Mouse (Mus musculus) liver, adult 2 months (tissue): ENCODE results near the gene Usp6nl. TPM values are rescaled to one million over a fixed set of nuclear protein-coding genes. Genes with fewer than 3 reads are reported as not detected.
A peak's percentile ranks its signal among the peaks of the same experiment; 100 is the strongest.

ENCODE experiments used
- DNase-seq: peaks from one replicate; pipeline ENCODE4 v3.0.0-alpha.2; 2011; ENCODE audit warnings: low read depth, low spot score; ENCODE audit errors: extremely low read depth
- H3K27ac ChIP-seq: fragments of 200-500 bp; replicated peaks from 2 replicates; pipeline ENCODE4 v1.5.1; 2012; ENCODE audit warnings: low read depth, mild to moderate bottlenecking, control low read depth, inconsistent platforms, low read length; ENCODE audit not compliant: insufficient read depth
- H3K27me3 ChIP-seq: fragments of 200-500 bp; 2 replicates; pipeline ENCODE4 v1.6.1; 2012; ENCODE audit warnings: mild to moderate bottlenecking, moderate library complexity, low read length, inconsistent platforms; ENCODE audit not compliant: control insufficient read depth, insufficient read depth
- H3K36me3 ChIP-seq: fragments of 200-500 bp; 2 replicates; pipeline ENCODE4 v1.6.1; 2012; ENCODE audit warnings: low read length, inconsistent platforms; ENCODE audit not compliant: control insufficient read depth, insufficient read depth
- H3K4me1 ChIP-seq: fragments of 200-500 bp; 2 replicates; pipeline ENCODE4 v1.6.1; 2011; ENCODE audit warnings: low read length; ENCODE audit not compliant: control insufficient read depth, insufficient read depth
- H3K4me3 ChIP-seq: fragments of 200-500 bp; 2 replicates; pipeline ENCODE4 v1.5.1; 2011; ENCODE audit warnings: low read depth, mild to moderate bottlenecking, control low read depth, low read length, moderate library complexity; ENCODE audit not compliant: insufficient read depth
- H3K79me2 ChIP-seq: fragments of 200-500 bp; 2 replicates; pipeline ENCODE4 v1.6.1; 2012; ENCODE audit warnings: inconsistent platforms, mild to moderate bottlenecking, low read length, moderate library complexity; ENCODE audit not compliant: control insufficient read depth, insufficient read depth
- H3K9ac ChIP-seq: fragments of 200-500 bp; 2 replicates; pipeline ENCODE4 v1.6.1; 2012; ENCODE audit warnings: low read depth, mild to moderate bottlenecking, control low read depth, inconsistent platforms, low read length
- CTCF ChIP-seq: fragments of 200-500 bp; IDR thresholded peaks from 2 replicates; pipeline ENCODE4 v1.5.1; 2011; ENCODE audit warnings: low read depth, low read length, control low read depth
- POLR2A ChIP-seq: fragments of 200-500 bp; IDR thresholded peaks from 2 replicates; pipeline ENCODE4 v1.6.1; 2011; ENCODE audit warnings: low read length, control low read depth; ENCODE audit not compliant: insufficient read depth; ENCODE audit errors: extremely low read depth
- WGBS: fragments of 180-500 bp; shearing (Covaris S2); methylation state at CpG from one replicate; pipeline ENCODE4 v1.1.7; 2018; 5-methylcytosine and 5-hydroxymethylcytosine counted together
- polyA plus RNA-seq: library from polyadenylated mRNA; depleted of rRNA; stranded (reverse); fragments of >200 nt; gene quantifications from 2 replicates; pipeline ENCODE4 v1.2.3, GENCODE M21; 2012
- total RNA-seq: library from RNA; depleted of rRNA; stranded (reverse); fragments of >200 nt; gene quantifications from 2 replicates; pipeline ENCODE4 v1.2.3, GENCODE M21; 2014

Usp6nl gene
- total and polyA plus RNA-seq, 2 experiments, result 7.6 to 7.9 TPM

GRCm38 (mm10) chr2:6463772-6464661, 141.6 kb downstream of the Usp6nl start:
- Histone ChIP-seq H3K27me3 (no peaks in the 10 kb centered on the region), H3K4me3 (no peak overlapping the region), H3K36me3 (no peaks in the 10 kb centered on the region), H3K79me2 (no peaks in the 10 kb centered on the region), H3K9ac (no peak overlapping the region), H3K4me1 (no peaks in the 10 kb centered on the region), H3K27ac (peak overlapping the region; percentile 31; the same call in 1 of the 2 replicates)
- WGBS, result 75% methylated on average over 10 of the region's 10 CpGs
- no peak for DNase-seq
- TF ChIP-seq POLR2A (no peak), CTCF (no peak)

- H3K36me3 ChIP-seq, result no peaks in the 10 kb centered on the region
- TF ChIP-seq POLR2A (no peak), CTCF (no peak)
- H3K27me3 ChIP-seq, result no peaks in the 10 kb centered on the region
- H3K4me3 ChIP-seq, result no peak overlapping the region
- H3K79me2 ChIP-seq, result no peaks in the 10 kb centered on the region
- H3K9ac ChIP-seq, result no peak overlapping the region
- 64% methylated on average over 6 of the region's 6 CpGs for WGBS
- no peak for DNase-seq
- no peak overlapping the region for H3K27ac ChIP-seq
- no peaks in the 10 kb centered on the region for H3K4me1 ChIP-seq
Measured at GRCm38 (mm10) chr2:6466396-6466795, 143.9 kb downstream of the Usp6nl start.

DNA sequence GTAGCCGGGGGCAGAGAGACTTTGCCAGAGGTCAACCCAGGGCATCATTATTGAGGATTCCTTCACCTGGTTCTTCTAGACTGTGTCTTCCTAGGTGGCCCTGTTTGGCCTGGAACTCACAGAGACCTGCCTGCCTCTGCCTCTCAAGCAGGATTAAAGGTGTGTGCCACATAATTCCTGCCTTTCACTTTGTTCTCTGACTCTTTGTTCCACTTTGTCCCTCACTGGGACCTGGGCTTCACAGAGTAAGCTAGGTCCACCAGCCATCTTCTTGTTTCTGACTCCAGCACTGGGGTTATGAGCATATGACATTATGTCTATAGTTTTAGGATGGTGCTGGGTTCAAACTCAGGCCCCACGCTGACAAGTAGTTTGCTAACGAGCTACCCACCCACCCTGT, 144.9 kb downstream of the Usp6nl start:
- DNase-seq, result no peak
- WGBS, result 98% methylated on average over 3 of the region's 3 CpGs

GRCm38 (mm10) chr2:6469164-6469563, 146.7 kb downstream of the Usp6nl start:
- WGBS, result 14% methylated on average over 9 of the region's 9 CpGs
- H3K27ac ChIP-seq, result no peak overlapping the region
- H3K9ac ChIP-seq, result no peak overlapping the region
- H3K36me3 ChIP-seq, result no peaks in the 10 kb centered on the region
- DNase-seq, result peak; percentile 70
- H3K27me3 ChIP-seq, result no peaks in the 10 kb centered on the region
- H3K79me2 ChIP-seq, result no peaks in the 10 kb centered on the region
- no peak overlapping the region for H3K4me3 ChIP-seq
- no peaks in the 10 kb centered on the region for H3K4me1 ChIP-seq
- TF ChIP-seq CTCF (peak; percentile 79), POLR2A (no peak)

More for the DNA sequence above, 144.9 kb downstream of the Usp6nl start:
- no peak for TF ChIP-seq POLR2A
- TF ChIP-seq CTCF, result no peak
- no peaks in the 10 kb centered on the region for H3K27me3 ChIP-seq
- no peaks in the 10 kb centered on the region for H3K4me1 ChIP-seq
- H3K9ac ChIP-seq, result no peak overlapping the region
- no peak overlapping the region for H3K27ac ChIP-seq
- no peak overlapping the region for H3K4me3 ChIP-seq
- H3K36me3 ChIP-seq, result no peaks in the 10 kb centered on the region
- no peaks in the 10 kb centered on the region for H3K79me2 ChIP-seq

- 66% methylated on average over 4 of the region's 4 CpGs for WGBS
- H3K4me3 ChIP-seq, result no peak overlapping the region
Measured at GRCm38 (mm10) chr2:6471110-6471611, 148.7 kb downstream of the Usp6nl start.

DNA sequence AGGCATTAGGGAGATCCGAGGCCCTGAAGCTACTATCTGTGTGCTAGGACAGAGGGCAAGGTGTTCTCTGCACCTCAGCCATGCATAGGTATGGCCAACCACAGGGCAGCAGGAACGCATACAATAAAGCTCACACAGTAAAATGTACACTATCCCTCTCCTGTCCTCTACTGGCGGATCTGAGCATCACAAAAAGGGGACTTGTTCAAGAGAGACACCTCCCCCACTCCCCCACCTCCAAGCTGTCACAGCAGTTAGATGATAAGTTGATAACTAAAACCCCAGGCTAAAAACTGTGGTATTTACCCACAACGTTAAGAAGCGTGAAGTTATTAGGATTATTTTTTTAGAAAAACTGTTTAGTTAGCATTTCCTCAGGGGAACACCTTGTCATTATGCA, 151.4 kb downstream of the Usp6nl start:
- H3K27me3 ChIP-seq, result no peaks in the 10 kb centered on the region
- H3K27ac ChIP-seq, result no peak overlapping the region
- TF ChIP-seq CTCF, result no peak
- no peak for TF ChIP-seq POLR2A
- no peak overlapping the region for H3K4me3 ChIP-seq
- no peaks in the 10 kb centered on the region; the same call in 1 of the 2 replicates for H3K4me1 ChIP-seq
- no peak for DNase-seq
- no peak overlapping the region for H3K9ac ChIP-seq
- WGBS, result 82% methylated on average over 5 of the region's 5 CpGs
- no peaks in the 10 kb centered on the region for H3K79me2 ChIP-seq
- H3K36me3 ChIP-seq, result no peaks in the 10 kb centered on the region

More at GRCm38 (mm10) chr2:6471110-6471611, 148.7 kb downstream of the Usp6nl start:
- Histone ChIP-seq H3K27ac (no peak overlapping the region), H3K4me1 (no peaks in the 10 kb centered on the region), H3K9ac (no peak overlapping the region), H3K27me3 (no peaks in the 10 kb centered on the region), H3K79me2 (no peaks in the 10 kb centered on the region), H3K36me3 (no peaks in the 10 kb centered on the region)
- TF ChIP-seq CTCF (no peak), POLR2A (no peak)
- DNase-seq, result no peak
